Comparison of ENCODE assay signal across 8 mouse cellular contexts in the genomic region with DNA sequence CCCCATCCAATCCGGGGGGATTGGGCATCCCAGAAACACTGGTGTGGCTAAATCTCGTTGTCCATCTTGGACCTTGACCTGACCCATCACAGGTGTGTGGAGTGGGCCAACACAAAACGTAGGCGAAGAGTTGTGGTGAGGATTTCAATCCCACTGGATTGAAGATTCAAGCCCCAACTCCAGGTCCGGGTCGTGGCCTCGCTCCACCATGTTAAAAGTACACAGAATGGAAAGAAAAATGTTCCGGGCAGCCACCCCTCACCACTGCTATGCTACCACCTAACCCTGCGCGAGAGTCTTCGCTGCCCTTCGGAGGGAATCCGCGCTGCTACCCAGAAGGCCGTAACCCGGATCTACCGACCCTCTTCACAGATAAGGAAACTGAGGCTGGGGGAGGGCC. TPM values are rescaled to one million over a fixed set of nuclear protein-coding genes. Genes with fewer than 3 reads are reported as not detected.
A peak's percentile ranks its signal among the peaks of the same experiment; 100 is the strongest.
DNase-seq lines count a peak whose midpoint lies in the region; ATAC-seq and TF ChIP-seq lines count a peak whose summit lies in the region.

No protein-coding gene starts in this region.

- 10% methylated on average over 17 of the region's 17 CpGs for WGBS in heart, embryonic 11.5 days (ENCODE audit: insufficient replicate concordance)
- WGBS in thymus, adult 2 months: 16% methylated on average over 17 of the region's 17 CpGs
- WGBS in liver, embryonic 11.5 days: 7% methylated on average over 17 of the region's 17 CpGs

- peak overlapping the region; percentile 79 for H3K9ac ChIP-seq in heart, embryonic 11.5 days (ENCODE audit: low read depth, low read length)
- H3K9ac ChIP-seq in liver, embryonic 11.5 days (ENCODE audit: low read depth, low read length): peak overlapping the region; percentile 89

- no peaks in the 10 kb centered on the region for H3K27me3 ChIP-seq in heart, embryonic 11.5 days (ENCODE audit: control insufficient read depth, insufficient read depth, low read length)
- no peaks in the 10 kb centered on the region for H3K27me3 ChIP-seq in thymus, adult 2 months (ENCODE audit: control insufficient read depth, insufficient read depth, low read length)
- H3K27me3 ChIP-seq in liver, embryonic 11.5 days (replicated peaks; ENCODE audit: control insufficient read depth, insufficient read depth, low read length): no peaks in the 10 kb centered on the region

- DNase-seq in heart, adult 8-10 months (ENCODE audit: low spot score): no peak
- DNase-seq in thymus, adult 2 months: no peak
- no peak for DNase-seq in thymus, postnatal 10 days (ENCODE audit: low spot score in 2 of 2)
- DNase-seq in liver, embryonic 11.5 days (ENCODE audit: low spot score): no peak
- no peak for DNase-seq in right cerebral cortex, postnatal 25 days
- no peak for DNase-seq in T-cell, adult 2 months (ENCODE audit: low spot score)

- no peak overlapping the region for H3K27ac ChIP-seq in heart, embryonic 11.5 days (ENCODE audit: low read depth, low read length)
- no peak overlapping the region for H3K27ac ChIP-seq in thymus, adult 2 months (ENCODE audit: control insufficient read depth, insufficient read depth, low read length)
- H3K27ac ChIP-seq in liver, embryonic 11.5 days (ENCODE audit: low read depth, low read length): peak overlapping the region; percentile 95

- H3K4me3 ChIP-seq in heart, embryonic 11.5 days (ENCODE audit: low read depth, low read length): peak overlapping the region; percentile 78
- H3K4me3 ChIP-seq in thymus, adult 2 months (ENCODE audit: control insufficient read depth, insufficient read depth, low read length): peak overlapping the region; percentile 75
- peak overlapping the region; percentile 97 for H3K4me3 ChIP-seq in liver, embryonic 11.5 days (ENCODE audit: low read depth, low read length)

- no peak for TF ChIP-seq CTCF in thymus, adult 2 months (IDR thresholded peaks at IDR 0.05; ENCODE audit: borderline replicate concordance, control insufficient read depth, extremely low read depth, insufficient read depth, low read length, poor library complexity)

- no peak for ATAC-seq in heart, embryonic 11.5 days (replicated peaks; ENCODE audit: insufficient number of reproducible peaks, low FRiP score, low TSS enrichment)
- ATAC-seq in liver, embryonic 11.5 days (replicated peaks; ENCODE audit: low FRiP score): no peak
- ATAC-seq in erythroid progenitor cell, adult 5-6 weeks (replicated peaks; ENCODE audit: low FRiP score, poor library complexity, severe bottlenecking): no peak

- peaks cover 43% of the 10 kb centered on the region for H3K4me1 ChIP-seq in heart, embryonic 11.5 days (ENCODE audit: control insufficient read depth, insufficient read depth, low read length)
- H3K4me1 ChIP-seq in thymus, adult 2 months (replicated peaks; ENCODE audit: control insufficient read depth, insufficient read depth, low read length): peaks cover 48% of the 10 kb centered on the region
- peaks cover 61% of the 10 kb centered on the region for H3K4me1 ChIP-seq in liver, embryonic 11.5 days (replicated peaks; ENCODE audit: control insufficient read depth, insufficient read depth, low read length)

- no peaks in the 10 kb centered on the region for H3K9me3 ChIP-seq in heart, embryonic 11.5 days (replicated peaks; ENCODE audit: control insufficient read depth, low read length)
- no peaks in the 10 kb centered on the region for H3K9me3 ChIP-seq in liver, embryonic 11.5 days (ENCODE audit: control insufficient read depth, low read length)

- no peaks in the 10 kb centered on the region for H3K36me3 ChIP-seq in heart, embryonic 11.5 days (ENCODE audit: control insufficient read depth, insufficient read depth, low read length)
- no peaks in the 10 kb centered on the region for H3K36me3 ChIP-seq in thymus, adult 2 months (ENCODE audit: control insufficient read depth, insufficient read depth, low read length)
- H3K36me3 ChIP-seq in liver, embryonic 11.5 days (ENCODE audit: control insufficient read depth, insufficient read depth, low read length): no peaks in the 10 kb centered on the region

- H3K4me2 ChIP-seq in heart, embryonic 11.5 days: peak overlapping the region; percentile 98
- peak overlapping the region; percentile 97 for H3K4me2 ChIP-seq in liver, embryonic 11.5 days

- TF ChIP-seq POLR2A in thymus, adult 2 months (IDR thresholded peaks at IDR 0.05; ENCODE audit: control insufficient read depth, extremely low read depth, insufficient read depth, low read length, poor library complexity): no peak

RNA-seq across cellular contexts. Expression of a gene that starts 1.2 kb away (rescaled TPM):
- 4.9 and 5.5 TPM in 2 replicates for polyA plus RNA-seq in heart, embryonic 11.5 days (2014; fragmentation: Nextera tagmentation; extraction: Ambion mirVana)
- 1 to 10 TPM; 3.5 to 5.0 (median 4.7) TPM for total RNA-seq in heart, adult 8-10 months (2022)
- polyA plus RNA-seq in thymus, adult 2 months (2012; rRNA removed): 31.0 and 46.9 TPM in 2 replicates
- polyA plus RNA-seq in liver, embryonic 11.5 days (2014; fragmentation: Nextera tagmentation; extraction: Ambion mirVana): 10.0 and 11.4 TPM in 2 replicates
- total RNA-seq in erythroid progenitor cell, adult 5-6 weeks (2015; ENCODE audit: low replicate concordance): 8.4 and 9.4 TPM in 2 replicates
- 9.9 and 14.1 TPM in 2 replicates for total RNA-seq in erythroid progenitor cell, adult 5-6 weeks (2017; ENCODE audit: low replicate concordance)

RNA-seq across cellular contexts. Expression of a gene that starts 14.2 kb away (rescaled TPM):
- polyA plus RNA-seq in heart, embryonic 11.5 days (2014; fragmentation: Nextera tagmentation; extraction: Ambion mirVana): 94.3 and 100 TPM in 2 replicates
- 10 to 100 TPM; 44.7 to 48.1 (median 46.9) TPM for total RNA-seq in heart, adult 8-10 months (2022)
- 310 and 359 TPM in 2 replicates for polyA plus RNA-seq in thymus, adult 2 months (2012; rRNA removed)
- 89.7 and 96.5 TPM in 2 replicates for polyA plus RNA-seq in liver, embryonic 11.5 days (2014; fragmentation: Nextera tagmentation; extraction: Ambion mirVana)
- 44.7 and 49.0 TPM in 2 replicates for total RNA-seq in erythroid progenitor cell, adult 5-6 weeks (2015; ENCODE audit: low replicate concordance)
- 5.5 and 30.7 TPM in 2 replicates for total RNA-seq in erythroid progenitor cell, adult 5-6 weeks (2017; ENCODE audit: low replicate concordance)

RNA-seq across cellular contexts. Expression of a gene that starts 14.6 kb away (rescaled TPM):
- 18.0 and 18.1 TPM in 2 replicates for polyA plus RNA-seq in heart, embryonic 11.5 days (2014; fragmentation: Nextera tagmentation; extraction: Ambion mirVana)
- 10 to 100 TPM; 10.7 to 15.0 (median 12.2) TPM for total RNA-seq in heart, adult 8-10 months (2022)
- 188 and 209 TPM in 2 replicates for polyA plus RNA-seq in thymus, adult 2 months (2012; rRNA removed)
- 31.8 and 33.4 TPM in 2 replicates for polyA plus RNA-seq in liver, embryonic 11.5 days (2014; fragmentation: Nextera tagmentation; extraction: Ambion mirVana)
- total RNA-seq in erythroid progenitor cell, adult 5-6 weeks (2015; ENCODE audit: low replicate concordance): 33.5 and 35.7 TPM in 2 replicates
- 16.3 and 25.7 TPM in 2 replicates for total RNA-seq in erythroid progenitor cell, adult 5-6 weeks (2017; ENCODE audit: low replicate concordance)

RNA-seq across cellular contexts. Expression of a gene that starts 26.7 kb away (rescaled TPM):
- polyA plus RNA-seq in heart, embryonic 11.5 days (2014; fragmentation: Nextera tagmentation; extraction: Ambion mirVana): 76.9 and 78.1 TPM in 2 replicates
- total RNA-seq in heart, adult 8-10 months (2022): 10 to 100 TPM; 20.0 to 25.2 (median 21.9) TPM
- 151 and 156 TPM in 2 replicates for polyA plus RNA-seq in thymus, adult 2 months (2012; rRNA removed)
- polyA plus RNA-seq in liver, embryonic 11.5 days (2014; fragmentation: Nextera tagmentation; extraction: Ambion mirVana): 93.9 and 94.3 TPM in 2 replicates
- 8.8 and 10.5 TPM in 2 replicates for total RNA-seq in erythroid progenitor cell, adult 5-6 weeks (2015; ENCODE audit: low replicate concordance)
- 2.3 and 6.9 TPM in 2 replicates for total RNA-seq in erythroid progenitor cell, adult 5-6 weeks (2017; ENCODE audit: low replicate concordance)

RNA-seq across cellular contexts. Expression of a gene that starts 26.8 kb away (rescaled TPM):
- polyA plus RNA-seq in heart, embryonic 11.5 days (2014; fragmentation: Nextera tagmentation; extraction: Ambion mirVana): 6.2 and 6.6 TPM in 2 replicates
- total RNA-seq in heart, adult 8-10 months (2022): under 1 TPM; 0.44 to 0.81 (median 0.73) TPM
- polyA plus RNA-seq in thymus, adult 2 months (2012; rRNA removed): 42.9 and 48.2 TPM in 2 replicates
- 9.7 TPM in 2 replicates for polyA plus RNA-seq in liver, embryonic 11.5 days (2014; fragmentation: Nextera tagmentation; extraction: Ambion mirVana)
- not detected in 2 replicates for total RNA-seq in erythroid progenitor cell, adult 5-6 weeks (2015; ENCODE audit: low replicate concordance)
- total RNA-seq in erythroid progenitor cell, adult 5-6 weeks (2017; ENCODE audit: low replicate concordance): 1.4 TPM in 1 of 2 replicates, not detected in the other
